Mouse (Mus musculus) midbrain, embryonic 13.5 days (tissue): Measurements from ENCODE around the gene Dysf. TPM values are rescaled to one million over a fixed set of nuclear protein-coding genes. Genes with fewer than 3 reads are reported as not detected.

Experiments used
- polyA plus RNA-seq: library from polyadenylated mRNA; unstranded; fragments of >200 nt; fragmentation: Nextera tagmentation; extraction: Ambion mirVana; gene quantifications from 2 replicates; pipeline ENCODE4 v1.2.1, GENCODE M21; 2015

Dysf gene
- polyA plus RNA-seq, 1 experiment from 2014 or later = 2.6 TPM

Other genes starting within 250 kb of the Dysf start
- gene Ankrd53, start 245.9 kb upstream of the Dysf start, polyA plus RNA-seq = 0.17 and 0.21 TPM in 2 replicates
- 61.7 and 64.4 TPM in 2 replicates for gene Tex261, start 232.8 kb upstream of the Dysf start, polyA plus RNA-seq
- gene Nagk, start 213.6 kb upstream of the Dysf start, polyA plus RNA-seq = 85.3 and 88.1 TPM in 2 replicates
- gene Paip2b, start 176.8 kb upstream of the Dysf start, polyA plus RNA-seq = 29.7 and 35.8 TPM in 2 replicates
- 96.5 TPM in 2 replicates for gene Zfp638, start 141.5 kb upstream of the Dysf start, polyA plus RNA-seq